Mouse (Mus musculus): Measurements from ENCODE around the gene Rtkn2. TPM values are rescaled to one million over a fixed set of nuclear protein-coding genes. Genes with fewer than 3 reads are reported as not detected.

Gene Rtkn2
- polyA plus RNA-seq, 1 experiment from 2014 or later: 7.9 TPM

- Histone ChIP-seq H3K4me1 (peaks cover 62% of the 10 kb centered on the region), H3K4me3 (replicated peaks) (no peak overlapping the region), H3K4me2 (replicated peaks) (no peak overlapping the region), H3K9me3 (replicated peaks) (no peaks in the 10 kb centered on the region), H3K36me3 (peaks cover 17% of the 10 kb centered on the region; the same call in 1 of the 2 replicates), H3K27ac (replicated peaks) (peak overlapping the region; percentile 53; the same call in 1 of the 2 replicates), H3K27me3 (no peaks in the 10 kb centered on the region), H3K9ac (no peak overlapping the region)
- ATAC-seq (ENCODE audit: insufficient number of reproducible peaks, low FRiP score, low TSS enrichment, low read depth): no peak
- 47% methylated on average over 9 of the region's 9 CpGs for WGBS
Observed at GRCm38 (mm10) chr10:68106351-68106950, 127.1 kb downstream of the Rtkn2 start.

- Histone ChIP-seq H3K9ac (no peak overlapping the region), H3K4me3 (replicated peaks) (no peak overlapping the region), H3K4me1 (peaks cover 64% of the 10 kb centered on the region), H3K27ac (replicated peaks) (no peak overlapping the region), H3K4me2 (replicated peaks) (no peak overlapping the region), H3K36me3 (peaks cover 11% of the 10 kb centered on the region; the same call in 1 of the 2 replicates), H3K9me3 (replicated peaks) (no peaks in the 10 kb centered on the region), H3K27me3 (no peaks in the 10 kb centered on the region)
- WGBS: 91% methylated on average over 6 of the region's 6 CpGs
- no peak for ATAC-seq (ENCODE audit: insufficient number of reproducible peaks, low FRiP score, low TSS enrichment, low read depth)
Observed at GRCm38 (mm10) chr10:68107716-68108115, 128.3 kb downstream of the Rtkn2 start.

Other genes with a start within 250 kb of the Rtkn2 start
- 2.7 and 3.2 TPM in 2 replicates for gene Zfp365, start 66.9 kb upstream of the Rtkn2 start, polyA plus RNA-seq (2015; fragmentation: Nextera tagmentation; extraction: Ambion mirVana)